Mouse (Mus musculus): ENCODE measurements around the gene Togaram2.
"Not testable (repeated sequence)": the region's sequence is repeated elsewhere in the genome, so short reads cannot be mapped to it uniquely, and the experiment has no call there.

The Togaram2 gene

GRCm38 (mm10) chr17:71673092-71673491 is at the start of gene Togaram2:
TSS of gene Togaram2 (plus strand) at chr17:71673261.
- DNase-seq = no peak

- DNase-seq = no peak
These were observed 41.3 kb upstream of the Togaram2 start for GRCm38 (mm10) chr17:71631806-71632205.

DNA sequence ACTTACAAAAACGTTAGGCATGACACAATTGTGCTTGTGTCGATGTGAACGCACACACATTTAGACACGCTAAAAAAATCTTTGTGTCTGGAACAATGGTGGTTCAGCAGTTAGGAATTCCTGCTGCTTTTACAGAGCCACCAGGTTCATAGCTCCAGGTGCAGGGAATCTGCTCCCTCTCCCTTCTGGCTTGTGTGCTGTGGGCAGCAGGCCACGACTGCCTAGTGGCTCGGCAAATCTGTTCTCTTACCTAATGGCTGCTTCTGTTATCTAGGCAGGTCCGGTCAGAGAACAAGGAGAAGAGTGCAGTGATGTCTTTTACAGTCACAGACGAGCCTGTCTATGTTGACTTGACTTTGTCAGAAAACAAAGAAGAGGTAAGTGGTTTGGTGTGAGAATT is 39.7 kb upstream of the Togaram2 start:
- no peak for DNase-seq

- DNase-seq = no peak
These were observed 36.3 kb upstream of the Togaram2 start for GRCm38 (mm10) chr17:71636786-71637185.

- DNase-seq = no peak
These were observed 35.3 kb upstream of the Togaram2 start for GRCm38 (mm10) chr17:71637750-71638265.

GRCm38 (mm10) chr17:71639056-71639455 is 34.0 kb upstream of the Togaram2 start:
- not testable (repeated sequence) for DNase-seq

DNA sequence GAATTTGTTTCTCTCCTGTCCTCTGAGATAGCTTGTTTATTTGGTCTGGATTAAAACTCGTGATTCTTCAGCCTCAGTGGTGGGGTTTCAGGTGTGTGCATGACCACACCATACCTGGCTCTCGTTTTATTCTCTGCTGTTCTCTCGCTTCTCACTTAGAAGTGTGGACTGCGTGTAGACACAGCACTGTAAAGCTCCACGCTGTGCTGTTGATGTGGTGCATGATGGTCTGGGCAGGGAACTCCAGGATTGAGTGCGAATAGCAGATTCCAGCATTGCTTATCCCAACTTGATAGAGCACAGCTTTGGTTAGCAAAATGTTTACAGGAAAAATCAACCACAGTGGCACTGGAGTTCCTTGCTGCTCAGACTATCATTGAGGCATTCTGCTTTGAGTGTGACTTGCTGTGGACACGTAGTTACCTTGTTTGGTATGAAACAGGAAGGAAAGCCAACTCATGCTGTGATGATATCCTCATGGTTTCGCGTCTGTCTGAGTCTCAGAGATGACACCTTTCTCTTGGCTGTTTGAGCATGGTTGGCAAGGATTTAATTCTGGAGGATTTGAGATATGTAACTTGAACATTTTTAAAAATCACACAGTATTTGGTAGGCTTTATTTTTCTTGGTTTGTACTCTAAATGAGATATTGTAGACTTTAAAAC is 32.5 kb upstream of the Togaram2 start:
- DNase-seq = no peak

DNA sequence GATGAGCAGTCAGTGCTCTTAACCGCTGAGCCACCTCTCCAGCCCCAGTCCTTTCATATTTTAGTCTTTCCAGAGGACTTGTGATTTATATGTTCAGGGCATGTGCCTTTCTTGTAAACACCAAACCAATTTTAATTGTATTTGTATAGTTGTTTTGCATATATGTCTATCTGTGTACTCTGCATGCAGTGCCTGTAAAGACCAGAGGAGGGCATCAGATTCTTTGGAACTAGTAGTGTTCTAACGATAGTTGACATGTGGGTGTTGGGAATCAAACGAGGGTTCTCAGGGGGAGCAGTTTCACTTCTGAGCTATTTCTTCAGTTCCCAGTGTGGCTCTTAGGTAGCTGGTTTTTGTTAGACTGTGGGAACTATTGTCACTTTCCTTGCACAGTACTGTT is 30.9 kb upstream of the Togaram2 start:
- no peak for DNase-seq

- no peak for DNase-seq
These were observed 23.1 kb upstream of the Togaram2 start for GRCm38 (mm10) chr17:71650011-71650410.

DNA sequence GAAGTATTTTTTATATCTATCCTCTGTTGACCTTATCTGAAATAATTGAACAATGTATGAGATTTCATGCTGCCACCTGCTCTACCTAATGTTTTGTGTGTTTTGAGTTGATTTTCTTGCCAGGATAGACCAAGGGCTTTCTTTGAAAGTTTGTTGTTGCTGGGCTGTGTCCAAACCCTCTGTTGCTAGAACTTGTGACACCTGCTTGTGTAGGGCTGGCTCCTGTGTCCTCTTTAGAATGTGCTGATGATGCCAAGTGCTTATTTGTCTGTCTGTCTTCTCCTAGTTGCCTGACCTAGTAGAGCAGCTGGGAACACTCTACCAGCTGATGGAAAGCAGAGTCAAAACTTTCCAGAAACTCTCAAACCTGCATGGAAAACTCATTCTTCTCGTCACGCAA is 20.6 kb upstream of the Togaram2 start:
- no peak for DNase-seq

GRCm38 (mm10) chr17:71652934-71653333 is 20.1 kb upstream of the Togaram2 start:
- no peak for DNase-seq

GRCm38 (mm10) chr17:71657521-71657920 is 15.5 kb upstream of the Togaram2 start:
- no peak for DNase-seq

- no peak for DNase-seq
These were observed 14.4 kb upstream of the Togaram2 start for GRCm38 (mm10) chr17:71658666-71659065.

DNA sequence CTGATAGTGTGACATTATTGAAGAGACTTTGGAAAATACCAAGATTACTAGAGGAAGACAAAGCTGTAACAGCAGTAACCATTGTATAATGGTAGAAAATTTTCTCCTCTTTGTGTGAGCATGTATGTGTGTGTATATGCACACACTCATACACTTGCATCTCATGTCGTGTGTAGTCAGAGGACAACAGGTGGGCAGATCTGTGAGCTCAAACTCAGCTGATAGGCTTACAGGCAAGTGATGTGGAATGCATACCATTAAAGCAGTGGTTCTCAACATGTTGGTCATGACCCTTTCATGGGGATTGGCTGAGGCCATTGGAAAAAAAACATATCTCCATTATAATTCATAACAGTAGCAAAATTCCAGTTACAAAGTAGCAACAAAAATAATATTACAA is 12.7 kb upstream of the Togaram2 start:
- DNase-seq = no peak

DNA sequence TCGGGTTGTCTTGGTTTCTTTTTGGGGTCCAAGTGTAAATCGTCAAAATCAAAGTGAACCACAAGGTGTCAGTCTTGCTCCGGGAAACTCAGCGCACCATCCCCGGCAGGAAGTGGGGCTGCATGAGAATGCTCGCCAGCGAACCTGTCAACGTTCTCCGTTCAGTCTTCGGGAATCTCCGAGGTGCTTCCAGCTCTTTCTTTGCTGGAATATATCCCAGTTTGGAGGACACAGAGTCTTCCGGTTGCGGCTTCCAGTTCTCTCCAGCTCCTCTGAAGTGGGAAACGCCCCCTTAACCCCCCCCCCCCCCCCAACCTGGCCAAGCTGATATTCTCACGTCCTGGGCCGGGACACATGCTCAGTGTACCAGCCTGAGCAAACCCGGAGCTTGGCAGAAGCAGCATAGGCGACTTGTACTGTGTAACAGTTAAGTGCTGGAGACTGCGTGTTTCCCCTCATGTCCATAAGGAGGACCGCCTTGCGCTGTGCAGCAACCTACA is 10.3 kb upstream of the Togaram2 start:
- DNase-seq = peak; percentile 83

DNA sequence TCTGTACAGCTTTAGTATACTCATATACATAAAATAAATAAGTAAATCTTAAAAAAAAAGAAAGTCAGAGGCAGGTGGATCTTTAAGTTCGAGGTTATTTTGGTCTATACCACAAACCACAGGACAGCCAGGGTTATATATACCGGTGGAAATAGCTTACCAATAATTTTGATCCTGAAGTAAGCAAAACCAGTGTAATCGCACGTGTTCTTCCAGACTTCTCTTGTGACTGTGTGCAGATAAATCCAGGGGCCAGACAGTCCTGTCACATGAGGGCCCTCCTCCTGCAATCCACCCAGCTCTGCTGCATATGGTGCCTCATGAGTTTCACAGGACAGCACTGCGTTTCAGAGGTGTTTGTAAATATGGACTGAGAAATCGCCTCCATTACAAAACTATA is 9.6 kb upstream of the Togaram2 start:
- DNase-seq = no peak

DNA sequence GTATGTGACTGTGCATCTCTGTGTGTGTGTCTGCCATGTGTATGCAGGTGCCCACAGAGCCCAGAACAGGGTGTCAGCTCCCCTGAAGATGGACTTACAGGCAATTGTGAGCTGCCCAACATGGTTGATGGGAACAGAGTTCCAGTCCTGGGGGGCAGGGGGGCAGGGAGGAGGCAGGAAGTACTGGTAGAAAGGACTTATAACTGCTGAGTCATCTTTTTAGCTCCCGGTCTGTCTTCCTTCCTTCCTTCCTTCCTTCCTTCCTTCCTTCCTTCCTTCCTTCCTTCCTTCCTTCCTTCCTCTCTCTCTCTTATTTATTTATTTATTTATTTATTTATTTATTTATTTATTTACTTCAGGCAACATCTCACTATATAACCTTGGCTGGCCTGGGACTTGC is 8.9 kb upstream of the Togaram2 start:
- no peak for DNase-seq

DNA sequence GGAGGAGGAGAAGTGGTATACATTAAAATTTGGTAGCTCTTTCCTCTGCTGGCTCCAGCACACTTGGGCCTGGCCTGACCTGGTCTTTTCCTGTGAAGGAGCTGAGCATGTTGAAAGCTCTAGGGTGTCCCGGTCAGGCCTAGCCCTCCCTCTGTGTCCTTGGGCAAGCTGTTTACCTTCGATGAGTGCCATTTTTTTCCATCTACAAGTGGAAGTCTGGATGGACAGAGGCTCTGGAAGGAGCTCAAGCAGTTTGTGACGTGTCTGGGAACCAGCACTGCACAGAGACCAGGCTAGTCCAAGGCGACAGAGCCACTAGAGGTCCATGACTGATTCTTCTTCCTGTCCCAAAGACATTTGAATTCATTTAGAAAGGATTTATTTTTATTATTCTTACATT is 7.9 kb upstream of the Togaram2 start:
- no peak for DNase-seq

DNA sequence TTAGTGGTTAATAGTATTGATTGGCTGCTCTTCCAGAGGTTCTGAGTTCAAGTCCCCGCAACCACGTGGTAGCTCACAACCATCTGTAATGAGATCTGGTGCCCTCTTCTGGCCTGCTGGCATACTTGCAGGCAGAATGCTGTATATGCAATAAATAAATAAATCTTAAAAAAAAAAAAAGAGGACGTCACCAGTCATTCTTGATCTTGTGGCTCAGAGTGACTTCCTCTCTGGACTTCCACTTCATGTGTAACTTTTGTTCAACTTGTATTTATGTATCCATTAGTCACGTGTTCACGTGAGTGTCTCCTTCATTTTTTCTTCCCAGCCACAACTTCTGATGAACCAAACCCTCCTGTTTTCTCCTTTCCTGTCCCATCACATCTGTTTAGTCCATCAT is 3.5 kb upstream of the Togaram2 start:
- no peak for DNase-seq

- peak; percentile 47 for DNase-seq
These were observed 1.1 kb upstream of the Togaram2 start for GRCm38 (mm10) chr17:71671840-71672546.

DNA sequence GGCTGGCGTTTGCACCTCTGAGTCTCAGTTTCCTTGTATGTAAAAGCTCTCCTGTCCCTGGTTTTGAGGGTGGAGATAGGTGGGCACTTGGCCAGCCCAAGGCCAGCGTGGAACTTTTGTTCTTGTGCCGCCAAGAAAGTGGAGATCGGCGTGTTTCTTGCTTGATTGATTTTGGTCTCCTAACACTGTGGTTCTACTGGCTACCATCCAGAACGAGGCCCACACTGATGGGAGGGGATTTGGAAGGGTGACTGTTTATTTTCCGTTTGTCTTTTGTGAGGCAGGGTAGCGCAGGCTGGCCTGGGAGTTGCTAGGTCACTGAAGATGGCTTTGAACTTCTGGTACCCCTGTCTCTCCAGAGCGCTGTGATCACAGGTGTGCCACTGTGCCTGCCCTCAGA is 875 bp downstream of the Togaram2 start:
- DNase-seq = no peak

DNA sequence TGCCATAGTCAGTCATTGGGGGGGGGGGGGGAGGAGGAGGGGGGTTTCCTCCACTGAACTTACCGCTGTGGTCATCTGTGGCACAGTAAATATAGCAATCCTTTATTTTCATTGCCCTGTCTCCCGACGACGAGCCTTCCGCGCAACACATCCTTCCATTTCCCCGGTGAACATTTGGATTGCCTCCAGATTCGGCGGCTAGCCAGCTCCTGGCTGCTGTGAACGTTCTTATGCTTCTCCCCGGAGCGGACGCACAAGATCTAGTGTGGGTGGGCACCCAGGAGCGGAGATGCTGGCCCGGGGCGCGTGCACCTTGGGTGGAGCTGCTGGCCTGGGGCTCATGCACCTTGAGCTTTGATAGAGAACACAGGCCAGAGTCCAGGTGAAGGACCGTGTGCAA is 1.8 kb downstream of the Togaram2 start:
- DNase-seq = no peak

- no peak for DNase-seq
These were observed 8.6 kb downstream of the Togaram2 start for GRCm38 (mm10) chr17:71681666-71682065.

DNA sequence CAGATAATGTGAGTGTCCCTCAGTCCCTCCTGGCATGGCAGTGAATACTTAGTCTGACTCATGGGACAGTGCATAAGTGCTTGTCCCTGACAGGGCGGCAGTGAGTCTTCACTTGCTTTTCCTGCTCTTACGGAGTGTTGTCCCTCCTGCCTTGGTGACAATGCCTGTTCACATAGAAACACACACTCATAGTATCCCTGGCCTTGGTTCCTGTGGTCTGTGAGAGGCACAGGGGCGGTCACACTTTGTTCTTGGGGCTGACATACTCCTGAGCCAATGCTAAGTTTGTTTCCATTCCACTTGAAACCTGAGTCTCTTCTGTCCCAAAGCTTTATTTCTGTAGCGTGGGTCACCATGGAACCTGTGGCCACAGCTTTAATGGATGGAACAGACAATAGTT is 9.3 kb downstream of the Togaram2 start:
- DNase-seq = no peak

Data from kidney, postnatal 14 days (tissue).